Mouse (Mus musculus) forebrain, embryonic 16.5 days (tissue): ENCODE results near the gene Pitpnm2. TPM values are rescaled to one million over a fixed set of nuclear protein-coding genes. Genes with fewer than 3 reads are reported as not detected.

ENCODE experiments used
- ATAC-seq: fragments of 200-750 bp; cut with Nextera tagmentation; 2 replicates; pipeline ENCODE4 v1.8.0; 2017; ENCODE audit warnings: mild to moderate bottlenecking, moderate library complexity
- H3K27ac ChIP-seq: fragments of 300-500 bp; sonication (generic); 2 replicates; pipeline ENCODE4 v1.5.1; 2014; ENCODE audit warnings: low read length, control low read depth
- H3K27me3 ChIP-seq: fragments of 300-500 bp; sonication (generic); replicated peaks from 2 replicates; pipeline ENCODE4 v1.6.1; 2014; ENCODE audit warnings: low read length; ENCODE audit not compliant: control insufficient read depth, insufficient read depth
- H3K36me3 ChIP-seq: fragments of 300-500 bp; sonication (generic); 2 replicates; pipeline ENCODE4 v1.6.1; 2014; ENCODE audit not compliant: control insufficient read depth, insufficient read depth
- H3K4me1 ChIP-seq: fragments of 300-500 bp; sonication (generic); replicated peaks from 2 replicates; pipeline ENCODE4 v1.6.1; 2014; ENCODE audit warnings: low read length; ENCODE audit not compliant: control insufficient read depth, insufficient read depth
- H3K4me2 ChIP-seq: fragments of 300-500 bp; sonication (generic); 2 replicates; pipeline ENCODE4 v1.6.1; 2014; ENCODE audit warnings: mild to moderate bottlenecking, low read length, control low read depth
- H3K4me3 ChIP-seq: fragments of 300-500 bp; sonication (generic); replicated peaks from 2 replicates; pipeline ENCODE4 v1.5.1; 2014; ENCODE audit warnings: mild to moderate bottlenecking, low read length, control low read depth
- H3K9ac ChIP-seq: fragments of 300-500 bp; sonication (generic); replicated peaks from 2 replicates; pipeline ENCODE4 v1.6.1; 2014; ENCODE audit warnings: low read depth, low read length, control low read depth
- H3K9me3 ChIP-seq: fragments of 300-500 bp; sonication (generic); 2 replicates; pipeline ENCODE4 v1.6.1; 2016; ENCODE audit warnings: low read length; ENCODE audit not compliant: control insufficient read depth
- WGBS: fragments of 180-500 bp; shearing (Covaris S2); extraction: QIAGEN DNeasy Blood & Tissue Kit; methylation state at CpG from one replicate; pipeline ENCODE4 v1.1.7; 2014; 5-methylcytosine and 5-hydroxymethylcytosine counted together
- polyA plus RNA-seq: library from polyadenylated mRNA; unstranded; fragments of >200 nt; fragmentation: Nextera tagmentation; extraction: Ambion mirVana; gene quantifications from 2 replicates; pipeline ENCODE4 v1.2.1, GENCODE M21; 2015

Pitpnm2 gene
- polyA plus RNA-seq, 1 experiment from 2014 or later, result 14.4 TPM

GRCm38 (mm10) chr5:124211234-124211633 lies 38.3 kb downstream of the Pitpnm2 start:
- Histone ChIP-seq H3K4me2 (no peak overlapping the region), H3K9ac (no peak overlapping the region), H3K4me3 (no peak overlapping the region), H3K9me3 (no peaks in the 10 kb centered on the region), H3K27me3 (no peaks in the 10 kb centered on the region), H3K36me3 (no peaks in the 10 kb centered on the region), H3K27ac (no peak overlapping the region; the same call in 1 of the 2 replicates), H3K4me1 (peaks cover 11% of the 10 kb centered on the region)
- ATAC-seq, result no peak
- 67% methylated on average over 8 of the region's 8 CpGs for WGBS

- Histone ChIP-seq H3K9ac (no peak overlapping the region), H3K4me2 (no peak overlapping the region), H3K27me3 (no peaks in the 10 kb centered on the region), H3K36me3 (no peaks in the 10 kb centered on the region), H3K4me1 (peaks cover 10% of the 10 kb centered on the region), H3K9me3 (no peaks in the 10 kb centered on the region), H3K27ac (no peak overlapping the region), H3K4me3 (no peak overlapping the region)
- no peak for ATAC-seq
- WGBS, result 67% methylated on average over 18 of the region's 18 CpGs
Observed at GRCm38 (mm10) chr5:124210281-124211016, 39.1 kb downstream of the Pitpnm2 start.

- Histone ChIP-seq H3K27ac (no peak overlapping the region), H3K4me1 (0 out of 2 replicates have a peak, but pooled peaks cover 4% of the 10 kb centered on the region), H3K9me3 (no peaks in the 10 kb centered on the region), H3K4me2 (no peak overlapping the region), H3K27me3 (no peaks in the 10 kb centered on the region), H3K4me3 (no peak overlapping the region), H3K9ac (no peak overlapping the region), H3K36me3 (no peaks in the 10 kb centered on the region)
- 67% methylated on average over 6 of the region's 6 CpGs for WGBS
- ATAC-seq, result no peak
Observed at GRCm38 (mm10) chr5:124209850-124210249, 39.7 kb downstream of the Pitpnm2 start.

- no peak overlapping the region for H3K4me2 ChIP-seq
- H3K9me3 ChIP-seq, result no peaks in the 10 kb centered on the region
- 0 out of 2 replicates have a peak, but pooled peaks cover 3% of the 10 kb centered on the region for H3K4me1 ChIP-seq
- H3K36me3 ChIP-seq, result no peaks in the 10 kb centered on the region
- no peak overlapping the region for H3K9ac ChIP-seq
- H3K4me3 ChIP-seq, result no peak overlapping the region
- ATAC-seq, result no peak
- 69% methylated on average over 8 of the region's 8 CpGs for WGBS
- no peaks in the 10 kb centered on the region for H3K27me3 ChIP-seq
- H3K27ac ChIP-seq, result no peak overlapping the region
Observed at GRCm38 (mm10) chr5:124208030-124208429, 41.5 kb downstream of the Pitpnm2 start.

GRCm38 (mm10) chr5:124206481-124207038 lies 43.0 kb downstream of the Pitpnm2 start:
- Histone ChIP-seq H3K4me3 (no peak overlapping the region), H3K4me2 (no peak overlapping the region), H3K9me3 (no peaks in the 10 kb centered on the region), H3K27me3 (no peaks in the 10 kb centered on the region), H3K27ac (no peak overlapping the region), H3K9ac (no peak overlapping the region), H3K4me1 (0 out of 2 replicates have a peak, but pooled peaks cover 3% of the 10 kb centered on the region), H3K36me3 (no peaks in the 10 kb centered on the region)
- no peak for ATAC-seq
- 67% methylated on average over 13 of the region's 13 CpGs for WGBS

- Histone ChIP-seq H3K27me3 (no peaks in the 10 kb centered on the region), H3K9ac (no peak overlapping the region), H3K4me3 (no peak overlapping the region), H3K27ac (no peak overlapping the region), H3K36me3 (no peaks in the 10 kb centered on the region), H3K4me2 (no peak overlapping the region), H3K9me3 (no peaks in the 10 kb centered on the region), H3K4me1 (0 out of 2 replicates have a peak, but pooled peaks cover 3% of the 10 kb centered on the region)
- whole genome bisulfite sequencing, result 55% methylated on average over 5 of the region's 5 CpGs
- ATAC-seq, result no peak
Observed at GRCm38 (mm10) chr5:124205809-124206380, 43.7 kb downstream of the Pitpnm2 start.

- H3K4me2 ChIP-seq, result no peak overlapping the region
- no peak overlapping the region for H3K27ac ChIP-seq
- no peaks in the 10 kb centered on the region for H3K27me3 ChIP-seq
- 0 out of 2 replicates have a peak, but pooled peaks cover 3% of the 10 kb centered on the region for H3K4me1 ChIP-seq
- H3K36me3 ChIP-seq, result no peaks in the 10 kb centered on the region
- no peak overlapping the region for H3K4me3 ChIP-seq
- ATAC-seq, result no peak
- H3K9me3 ChIP-seq, result no peaks in the 10 kb centered on the region
- WGBS, result 66% methylated on average over 9 of the region's 9 CpGs
- H3K9ac ChIP-seq, result no peak overlapping the region
Observed at GRCm38 (mm10) chr5:124205211-124205610, 44.3 kb downstream of the Pitpnm2 start.

- H3K27me3 ChIP-seq, result no peaks in the 10 kb centered on the region
- no peak for ATAC-seq
- no peak overlapping the region for H3K4me3 ChIP-seq
- WGBS, result 85% methylated on average over 9 of the region's 9 CpGs
- no peak overlapping the region for H3K9ac ChIP-seq
- no peaks in the 10 kb centered on the region for H3K9me3 ChIP-seq
- H3K4me2 ChIP-seq, result no peak overlapping the region
- 0 out of 2 replicates have a peak, but pooled peaks cover 3% of the 10 kb centered on the region for H3K4me1 ChIP-seq
- no peaks in the 10 kb centered on the region for H3K36me3 ChIP-seq
- H3K27ac ChIP-seq, result no peak overlapping the region
Observed at GRCm38 (mm10) chr5:124204127-124204794, 45.3 kb downstream of the Pitpnm2 start.

- H3K9ac ChIP-seq, result no peak overlapping the region
- H3K4me3 ChIP-seq, result no peak overlapping the region
- no peaks in the 10 kb centered on the region for H3K9me3 ChIP-seq
- no peak for ATAC-seq
- H3K4me2 ChIP-seq, result no peak overlapping the region
- WGBS, result 92% methylated on average over 4 of the region's 4 CpGs
- 0 out of 2 replicates have a peak, but pooled peaks cover 3% of the 10 kb centered on the region for H3K4me1 ChIP-seq
- H3K36me3 ChIP-seq, result no peaks in the 10 kb centered on the region
- H3K27ac ChIP-seq, result no peak overlapping the region
- no peaks in the 10 kb centered on the region for H3K27me3 ChIP-seq
Observed at GRCm38 (mm10) chr5:124203251-124203650, 46.3 kb downstream of the Pitpnm2 start.
